Mouse (Mus musculus) adrenal gland, adult (tissue): ENCODE data around the gene Tyw5.

ENCODE experiments used
- DNase-seq, 2 experiments: peaks; one replicate each; pipeline ENCODE4 v3.0.0; 2022 to 2023; ENCODE audit warnings: low spot score in 1 of 2; ENCODE audit not compliant: inconsistent age in 2 of 2

Tyw5 gene

GRCm38 (mm10) chr1:57406187-57407151 is at the start of gene Tyw5, which contains the start of gene Maip1:
Tyw5 (minus strand) TSS chr1:57407101.
Maip1 (plus strand) TSS chr1:57406328.
- peak; percentile 86 to 96 for DNase-seq

- peak in 1 of 2 experiments; percentile 26 for DNase-seq
Measured at GRCm38 (mm10) chr1:57450241-57450640, 43.3 kb upstream of the Tyw5 start.

- DNase-seq: no peak
Measured at GRCm38 (mm10) chr1:57445679-57446078, 38.8 kb upstream of the Tyw5 start.

GRCm38 (mm10) chr1:57440771-57441170 is 33.9 kb upstream of the Tyw5 start:
- no peak for DNase-seq

- no peak for DNase-seq
Measured at GRCm38 (mm10) chr1:57439026-57439425, 32.1 kb upstream of the Tyw5 start.

GRCm38 (mm10) chr1:57436954-57437353 is 30.1 kb upstream of the Tyw5 start:
- DNase-seq: no peak

GRCm38 (mm10) chr1:57436408-57436807 is 29.5 kb upstream of the Tyw5 start:
- peak in 1 of 2 experiments; percentile 61 for DNase-seq

GRCm38 (mm10) chr1:57433141-57433540 is 26.2 kb upstream of the Tyw5 start:
- no peak for DNase-seq

- peak in 1 of 2 experiments; percentile 35 for DNase-seq
Measured at GRCm38 (mm10) chr1:57429786-57430483, 23.0 kb upstream of the Tyw5 start.

GRCm38 (mm10) chr1:57428368-57429308 is 21.7 kb upstream of the Tyw5 start:
- DNase-seq: peak; percentile 73 to 94

- DNase-seq: peak in 1 of 2 experiments; percentile 47
Measured at GRCm38 (mm10) chr1:57423696-57424095, 16.8 kb upstream of the Tyw5 start.

- DNase-seq: no peak
Measured at GRCm38 (mm10) chr1:57413397-57413796, 6.5 kb upstream of the Tyw5 start.

GRCm38 (mm10) chr1:57408994-57409393 is 2.1 kb upstream of the Tyw5 start:
- no peak for DNase-seq

GRCm38 (mm10) chr1:57402116-57402515 is 4.8 kb downstream of the Tyw5 start:
- no peak for DNase-seq

GRCm38 (mm10) chr1:57400877-57401276 is 6.0 kb downstream of the Tyw5 start:
- DNase-seq: no peak

GRCm38 (mm10) chr1:57400321-57400720 is 6.6 kb downstream of the Tyw5 start:
- DNase-seq: no peak

GRCm38 (mm10) chr1:57394051-57394450 is 12.8 kb downstream of the Tyw5 start:
- peak; percentile 31 to 76 for DNase-seq

- no peak for DNase-seq
Measured at GRCm38 (mm10) chr1:57392417-57392816, 14.5 kb downstream of the Tyw5 start.

GRCm38 (mm10) chr1:57390993-57391790 is 15.7 kb downstream of the Tyw5 start:
- no peak for DNase-seq
